Mouse (Mus musculus) heart, postnatal 0 days (tissue): ENCODE data around the gene Fgf10. TPM values are rescaled to one million over a fixed set of nuclear protein-coding genes. Genes with fewer than 3 reads are reported as not detected.

Source experiments
- ATAC-seq: fragments of 200-750 bp; cut with Nextera tagmentation; 2 replicates; pipeline ENCODE4 v1.8.0; 2017; ENCODE audit warnings: low read depth, moderate number of reproducible peaks, moderate library complexity; ENCODE audit not compliant: insufficient read depth
- DNase-seq: peaks from one replicate; pipeline ENCODE4 v3.0.0-alpha.2; 2016; ENCODE audit warnings: low spot score
- H3K27ac ChIP-seq: fragments of 300-500 bp; sonication (generic); 2 replicates; pipeline ENCODE4 v1.5.1; 2014; ENCODE audit warnings: low read depth, mild to moderate bottlenecking
- H3K27me3 ChIP-seq: fragments of 300-500 bp; sonication (generic); 2 replicates; pipeline ENCODE4 v1.6.1; 2014; ENCODE audit warnings: low read length, mixed read lengths; ENCODE audit not compliant: control insufficient read depth, insufficient read depth
- H3K36me3 ChIP-seq: fragments of 300-500 bp; sonication (generic); replicated peaks from 2 replicates; pipeline ENCODE4 v1.6.1; 2014; ENCODE audit warnings: low read length, mixed read lengths; ENCODE audit not compliant: control insufficient read depth, insufficient read depth
- H3K4me1 ChIP-seq: fragments of 300-500 bp; sonication (generic); 2 replicates; pipeline ENCODE4 v1.6.1; 2014; ENCODE audit warnings: antibody characterized with exemption; ENCODE audit not compliant: control insufficient read depth, insufficient read depth
- H3K4me2 ChIP-seq: fragments of 300-500 bp; sonication (generic); 2 replicates; pipeline ENCODE4 v1.6.1; 2014; ENCODE audit warnings: low read depth, mild to moderate bottlenecking, low read length, moderate library complexity
- H3K4me3 ChIP-seq: fragments of 300-500 bp; sonication (generic); 2 replicates; pipeline ENCODE4 v1.5.1; 2014; ENCODE audit warnings: low read depth, low read length
- H3K9ac ChIP-seq: fragments of 300-500 bp; sonication (generic); replicated peaks from 2 replicates; pipeline ENCODE4 v1.6.1; 2014; ENCODE audit warnings: low read depth, low read length, mixed read lengths
- H3K9me3 ChIP-seq: fragments of 300-500 bp; sonication (generic); replicated peaks from 2 replicates; pipeline ENCODE4 v1.6.1; 2016; ENCODE audit warnings: low read length; ENCODE audit not compliant: control insufficient read depth
- CTCF ChIP-seq: IDR thresholded peaks from 2 replicates; pipeline ENCODE4 v1.5.1; 2016; ENCODE audit warnings: antibody characterized with exemption, control low read depth, low read depth
- EP300 ChIP-seq: IDR thresholded peaks from 2 replicates; pipeline ENCODE4 v1.6.1; 2016; ENCODE audit warnings: antibody characterized with exemption, low read depth
- WGBS: fragments of 180-500 bp; shearing (Covaris S2); extraction: QIAGEN DNeasy Blood & Tissue Kit; methylation state at CpG from one replicate; pipeline ENCODE4 v1.1.7; 2014; 5-methylcytosine and 5-hydroxymethylcytosine counted together
- polyA plus RNA-seq: library from polyadenylated mRNA; unstranded; fragments of >200 nt; fragmentation: Nextera tagmentation; extraction: Ambion mirVana; gene quantifications from 2 replicates; pipeline ENCODE4 v1.2.1, GENCODE M21; 2015
- total RNA-seq: library from RNA; depleted of rRNA; stranded (reverse); fragments of >200 nt; gene quantifications from 2 replicates; pipeline ENCODE4 v1.2.3, GENCODE M21; 2014; ENCODE audit warnings: low replicate concordance

Fgf10 gene
- total and polyA plus RNA-seq, 2 experiments from 2014 or later, result 0.05 TPM; not detected in 1

GRCm38 (mm10) chr13:118656991-118657390 lies 12.6 kb upstream of the Fgf10 start:
- DNase-seq (no peak), ATAC-seq (no peak)
- Histone ChIP-seq H3K4me1 (no peaks in the 10 kb centered on the region), H3K27ac (no peak overlapping the region), H3K4me3 (no peak overlapping the region), H3K4me2 (no peak overlapping the region), H3K27me3 (no peaks in the 10 kb centered on the region), H3K36me3 (no peaks in the 10 kb centered on the region), H3K9me3 (no peaks in the 10 kb centered on the region), H3K9ac (no peak overlapping the region)
- TF ChIP-seq EP300 (no peak), CTCF (no peak)
- WGBS, result 54% methylated on average over 5 of the region's 5 CpGs

GRCm38 (mm10) chr13:118658031-118658430 lies 11.6 kb upstream of the Fgf10 start:
- H3K9me3 ChIP-seq, result no peaks in the 10 kb centered on the region
- no peak for DNase-seq
- H3K27ac ChIP-seq, result no peak overlapping the region
- WGBS, result 80% methylated on average over 2 of the region's 2 CpGs
- TF ChIP-seq EP300, result no peak
- TF ChIP-seq CTCF, result no peak
- no peaks in the 10 kb centered on the region for H3K27me3 ChIP-seq
- no peak overlapping the region for H3K4me3 ChIP-seq
- no peak overlapping the region for H3K4me2 ChIP-seq
- no peaks in the 10 kb centered on the region for H3K4me1 ChIP-seq
- no peaks in the 10 kb centered on the region for H3K36me3 ChIP-seq
- no peak for ATAC-seq
- no peak overlapping the region for H3K9ac ChIP-seq

- Histone ChIP-seq H3K36me3 (no peaks in the 10 kb centered on the region), H3K27me3 (no peaks in the 10 kb centered on the region), H3K4me1 (no peaks in the 10 kb centered on the region), H3K4me3 (no peak overlapping the region), H3K4me2 (no peak overlapping the region), H3K9me3 (no peaks in the 10 kb centered on the region), H3K9ac (no peak overlapping the region), H3K27ac (no peak overlapping the region)
- TF ChIP-seq CTCF (no peak), EP300 (no peak)
- no peak for DNase-seq
- no peak for ATAC-seq
- WGBS, result 84% methylated on average over 7 of the region's 7 CpGs
Measured at GRCm38 (mm10) chr13:118658608-118659326, 10.8 kb upstream of the Fgf10 start.

- no peaks in the 10 kb centered on the region for H3K27me3 ChIP-seq
- no peaks in the 10 kb centered on the region for H3K4me1 ChIP-seq
- 64% methylated on average over 3 of the region's 3 CpGs for WGBS
- no peak overlapping the region for H3K27ac ChIP-seq
- ATAC-seq, result no peak
- no peak for DNase-seq
- no peaks in the 10 kb centered on the region for H3K9me3 ChIP-seq
- TF ChIP-seq CTCF (no peak), EP300 (no peak)
- no peak overlapping the region for H3K4me2 ChIP-seq
- H3K36me3 ChIP-seq, result no peaks in the 10 kb centered on the region
- H3K9ac ChIP-seq, result no peak overlapping the region
- no peak overlapping the region for H3K4me3 ChIP-seq
Measured at GRCm38 (mm10) chr13:118661664-118662063, 7.9 kb upstream of the Fgf10 start.

- no peak overlapping the region for H3K4me3 ChIP-seq
- no peak overlapping the region for H3K27ac ChIP-seq
- WGBS, result 50% methylated on average over 2 of the region's 2 CpGs
- DNase-seq (no peak), ATAC-seq (no peak)
- no peaks in the 10 kb centered on the region for H3K4me1 ChIP-seq
- H3K9ac ChIP-seq, result no peak overlapping the region
- no peaks in the 10 kb centered on the region for H3K9me3 ChIP-seq
- H3K4me2 ChIP-seq, result no peak overlapping the region
- H3K36me3 ChIP-seq, result no peaks in the 10 kb centered on the region
- no peaks in the 10 kb centered on the region for H3K27me3 ChIP-seq
- TF ChIP-seq EP300, result no peak
- TF ChIP-seq CTCF, result no peak
Measured at GRCm38 (mm10) chr13:118664901-118665300, 4.7 kb upstream of the Fgf10 start.

- no peak for TF ChIP-seq CTCF
- no peak for TF ChIP-seq EP300
- DNase-seq (no peak), ATAC-seq (no peak)
- Histone ChIP-seq H3K4me1 (no peaks in the 10 kb centered on the region), H3K4me2 (no peak overlapping the region), H3K9ac (no peak overlapping the region), H3K36me3 (no peaks in the 10 kb centered on the region), H3K27ac (no peak overlapping the region), H3K27me3 (no peaks in the 10 kb centered on the region), H3K9me3 (no peaks in the 10 kb centered on the region), H3K4me3 (no peak overlapping the region)
- WGBS, result 76% methylated on average over 3 of the region's 3 CpGs
Measured at GRCm38 (mm10) chr13:118679228-118679627, 9.6 kb downstream of the Fgf10 start.
